Mouse (Mus musculus) limb, embryonic 13.5 days (tissue): Measurements from ENCODE around the gene Dlec1. TPM values are rescaled to one million over a fixed set of nuclear protein-coding genes. Genes with fewer than 3 reads are reported as not detected.

Source experiments
- ATAC-seq: fragments of 200-750 bp; cut with Nextera tagmentation; 2 replicates; pipeline ENCODE4 v1.8.0; 2017; ENCODE audit warnings: low read depth, moderate number of reproducible peaks, moderate TSS enrichment; ENCODE audit not compliant: low FRiP score
- H3K27ac ChIP-seq: fragments of 300-500 bp; sonication (generic); 2 replicates; pipeline ENCODE4 v1.5.1; 2015; ENCODE audit warnings: inconsistent platforms, mild to moderate bottlenecking, moderate library complexity
- H3K27me3 ChIP-seq: fragments of 300-500 bp; sonication (generic); 2 replicates; pipeline ENCODE4 v1.6.1; 2015; ENCODE audit warnings: mild to moderate bottlenecking, inconsistent platforms
- H3K36me3 ChIP-seq: fragments of 300-500 bp; sonication (generic); 2 replicates; pipeline ENCODE4 v1.6.1; 2015; ENCODE audit warnings: inconsistent platforms, mild to moderate bottlenecking, moderate library complexity
- H3K4me1 ChIP-seq: fragments of 300-500 bp; sonication (generic); 2 replicates; pipeline ENCODE4 v1.6.1; 2015; ENCODE audit warnings: inconsistent platforms
- H3K4me2 ChIP-seq: fragments of 300-500 bp; sonication (generic); replicated peaks from 2 replicates; pipeline ENCODE4 v1.6.1; 2015; ENCODE audit warnings: inconsistent platforms, mild to moderate bottlenecking, moderate library complexity
- H3K4me3 ChIP-seq: fragments of 300-500 bp; sonication (generic); 2 replicates; pipeline ENCODE4 v1.5.1; 2015; ENCODE audit warnings: moderate library complexity, mild to moderate bottlenecking, inconsistent platforms
- H3K9ac ChIP-seq: fragments of 300-500 bp; sonication (generic); 2 replicates; pipeline ENCODE4 v1.6.1; 2015; ENCODE audit warnings: mild to moderate bottlenecking, inconsistent platforms
- H3K9me3 ChIP-seq: fragments of 300-500 bp; sonication (generic); 2 replicates; pipeline ENCODE4 v1.6.1; 2016; ENCODE audit warnings: inconsistent platforms
- WGBS: fragments of 180-500 bp; shearing (Covaris S2); methylation state at CpG from one replicate; pipeline ENCODE4 v1.1.7; 2015; 5-methylcytosine and 5-hydroxymethylcytosine counted together
- polyA plus RNA-seq: library from polyadenylated mRNA; unstranded; fragments of >200 nt; fragmentation: Nextera tagmentation; extraction: Ambion mirVana; gene quantifications from 2 replicates; pipeline ENCODE4 v1.2.1, GENCODE M21; 2015

The Dlec1 gene
- polyA plus RNA-seq, 1 experiment from 2014 or later = 1.6 TPM

GRCm38 (mm10) chr9:119149601-119150000, 47.3 kb downstream of the Dlec1 start:
- Histone ChIP-seq H3K9ac (no peak overlapping the region), H3K27me3 (peaks cover 3% of the 10 kb centered on the region), H3K4me3 (no peak overlapping the region), H3K4me2 (no peak overlapping the region), H3K4me1 (no peaks in the 10 kb centered on the region), H3K36me3 (no peaks in the 10 kb centered on the region), H3K27ac (no peak overlapping the region), H3K9me3 (no peaks in the 10 kb centered on the region)
- WGBS = 19% methylated on average over 5 of the region's 5 CpGs
- no peak for ATAC-seq

- Histone ChIP-seq H3K27me3 (peaks cover 23% of the 10 kb centered on the region), H3K4me3 (no peak overlapping the region), H3K4me1 (no peaks in the 10 kb centered on the region), H3K27ac (no peak overlapping the region), H3K4me2 (no peak overlapping the region), H3K9me3 (no peaks in the 10 kb centered on the region), H3K36me3 (no peaks in the 10 kb centered on the region), H3K9ac (no peak overlapping the region)
- ATAC-seq = no peak
- WGBS = 63% methylated on average over 2 of the region's 2 CpGs
These were observed 49.5 kb downstream of the Dlec1 start for GRCm38 (mm10) chr9:119151751-119152150.

GRCm38 (mm10) chr9:119155416-119155815, 53.1 kb downstream of the Dlec1 start:
- H3K4me3 ChIP-seq = no peak overlapping the region
- 81% methylated on average over 8 of the region's 8 CpGs for WGBS
- no peak overlapping the region for H3K27ac ChIP-seq
- ATAC-seq = no peak
- H3K9me3 ChIP-seq = no peaks in the 10 kb centered on the region
- no peaks in the 10 kb centered on the region for H3K4me1 ChIP-seq
- no peak overlapping the region for H3K9ac ChIP-seq
- H3K27me3 ChIP-seq = peaks cover 37% of the 10 kb centered on the region
- no peak overlapping the region for H3K4me2 ChIP-seq
- H3K36me3 ChIP-seq = no peaks in the 10 kb centered on the region

- peak overlapping the region; percentile 45; the same call in 1 of the 2 replicates for H3K9ac ChIP-seq
- ATAC-seq = 0 out of 2 replicates have a peak, but pooled peaks have one; percentile 17
These were observed 53.5 kb downstream of the Dlec1 start for GRCm38 (mm10) chr9:119155826-119156225.

GRCm38 (mm10) chr9:119156278-119157201, 54.3 kb downstream of the Dlec1 start, which contains the start of gene Acaa1b:
TSS of gene Acaa1b (minus strand) at chr9:119157093.
- WGBS = 1% methylated on average over 65 of the region's 65 CpGs
- ATAC-seq = peak; percentile 88
- Histone ChIP-seq H3K36me3 (no peaks in the 10 kb centered on the region), H3K9me3 (no peaks in the 10 kb centered on the region), H3K27me3 (peaks cover 37% of the 10 kb centered on the region), H3K4me2 (peak within 1 kb of the TSS; percentile 73), H3K27ac (no peak within 1 kb of the TSS), H3K9ac (peak within 1 kb of the TSS; percentile 54), H3K4me1 (no peaks in the 10 kb centered on the region), H3K4me3 (peak within 1 kb of the TSS; percentile 56)

More at GRCm38 (mm10) chr9:119155826-119156225, 53.5 kb downstream of the Dlec1 start:
- H3K4me2 ChIP-seq = peak overlapping the region; percentile 73
- 53% methylated on average over 7 of the region's 7 CpGs for WGBS
- peak overlapping the region; percentile 56; the same call in 1 of the 2 replicates for H3K4me3 ChIP-seq
- no peaks in the 10 kb centered on the region for H3K9me3 ChIP-seq
- H3K36me3 ChIP-seq = no peaks in the 10 kb centered on the region
- peaks cover 37% of the 10 kb centered on the region for H3K27me3 ChIP-seq
- H3K27ac ChIP-seq = no peak overlapping the region
- H3K4me1 ChIP-seq = no peaks in the 10 kb centered on the region

- WGBS = 48% methylated on average over 4 of the region's 4 CpGs
- Histone ChIP-seq H3K9me3 (no peaks in the 10 kb centered on the region), H3K4me2 (no peak within 1 kb of the TSS), H3K36me3 (no peaks in the 10 kb centered on the region), H3K4me3 (no peak within 1 kb of the TSS), H3K4me1 (no peaks in the 10 kb centered on the region), H3K27me3 (peaks cover 37% of the 10 kb centered on the region), H3K27ac (no peak within 1 kb of the TSS), H3K9ac (no peak within 1 kb of the TSS)
- no peak for ATAC-seq
These were observed 56.6 kb downstream of the Dlec1 start, which contains the start of gene Gm47289 for GRCm38 (mm10) chr9:119158861-119159260. TSS of gene Gm47289 (plus strand) at chr9:119159161.

GRCm38 (mm10) chr9:119160689-119161088, 58.4 kb downstream of the Dlec1 start:
- Histone ChIP-seq H3K27ac (no peak overlapping the region), H3K4me2 (no peak overlapping the region), H3K9me3 (no peaks in the 10 kb centered on the region), H3K9ac (no peak overlapping the region), H3K27me3 (peaks cover 24% of the 10 kb centered on the region), H3K36me3 (no peaks in the 10 kb centered on the region), H3K4me1 (no peaks in the 10 kb centered on the region), H3K4me3 (no peak overlapping the region)
- 84% methylated on average over 3 of the region's 3 CpGs for WGBS
- no peak for ATAC-seq

GRCm38 (mm10) chr9:119164743-119165142, 62.5 kb downstream of the Dlec1 start:
- no peaks in the 10 kb centered on the region for H3K9me3 ChIP-seq
- no peak overlapping the region for H3K9ac ChIP-seq
- 85% methylated on average over 7 of the region's 7 CpGs for WGBS
- ATAC-seq = no peak
- H3K4me1 ChIP-seq = no peaks in the 10 kb centered on the region
- no peaks in the 10 kb centered on the region for H3K36me3 ChIP-seq
- no peaks in the 10 kb centered on the region for H3K27me3 ChIP-seq
- no peak overlapping the region for H3K4me2 ChIP-seq
- no peak overlapping the region for H3K27ac ChIP-seq
- H3K4me3 ChIP-seq = no peak overlapping the region

GRCm38 (mm10) chr9:119165548-119165947, 63.3 kb downstream of the Dlec1 start:
- H3K36me3 ChIP-seq = no peaks in the 10 kb centered on the region
- no peaks in the 10 kb centered on the region for H3K9me3 ChIP-seq
- no peak overlapping the region for H3K4me3 ChIP-seq
- no peak overlapping the region for H3K27ac ChIP-seq
- no peak overlapping the region for H3K9ac ChIP-seq
- WGBS = 93% methylated on average over 6 of the region's 6 CpGs
- no peaks in the 10 kb centered on the region for H3K27me3 ChIP-seq
- no peak overlapping the region for H3K4me2 ChIP-seq
- no peaks in the 10 kb centered on the region for H3K4me1 ChIP-seq
- no peak for ATAC-seq

- no peak for ATAC-seq
- 93% methylated on average over 2 of the region's 2 CpGs for WGBS
- H3K27ac ChIP-seq = no peak overlapping the region
These were observed 65.3 kb downstream of the Dlec1 start for GRCm38 (mm10) chr9:119167608-119168007.

GRCm38 (mm10) chr9:119179292-119179691, 77.0 kb downstream of the Dlec1 start:
- H3K27ac ChIP-seq = no peak overlapping the region
- 0 out of 2 replicates have a peak, but pooled peaks cover 6% of the 10 kb centered on the region for H3K4me1 ChIP-seq
- H3K9me3 ChIP-seq = no peaks in the 10 kb centered on the region
- no peak overlapping the region for H3K9ac ChIP-seq
- no peak for ATAC-seq
- no peak overlapping the region for H3K4me2 ChIP-seq
- WGBS = 87% methylated on average over 11 of the region's 11 CpGs
- H3K36me3 ChIP-seq = no peaks in the 10 kb centered on the region
- no peak overlapping the region for H3K4me3 ChIP-seq
- no peaks in the 10 kb centered on the region for H3K27me3 ChIP-seq

More at GRCm38 (mm10) chr9:119167608-119168007, 65.3 kb downstream of the Dlec1 start:
- Histone ChIP-seq H3K36me3 (no peaks in the 10 kb centered on the region), H3K4me1 (no peaks in the 10 kb centered on the region), H3K4me3 (no peak overlapping the region), H3K27me3 (no peaks in the 10 kb centered on the region), H3K9ac (no peak overlapping the region), H3K4me2 (no peak overlapping the region), H3K9me3 (no peaks in the 10 kb centered on the region)

GRCm38 (mm10) chr9:119181241-119181728, 79.0 kb downstream of the Dlec1 start:
- H3K4me3 ChIP-seq = no peak overlapping the region
- no peak overlapping the region for H3K27ac ChIP-seq
- H3K4me1 ChIP-seq = 0 out of 2 replicates have a peak, but pooled peaks cover 6% of the 10 kb centered on the region
- H3K36me3 ChIP-seq = no peaks in the 10 kb centered on the region
- 26% methylated on average over 3 of the region's 3 CpGs for WGBS
- H3K27me3 ChIP-seq = no peaks in the 10 kb centered on the region
- no peak overlapping the region for H3K4me2 ChIP-seq
- H3K9me3 ChIP-seq = no peaks in the 10 kb centered on the region
- H3K9ac ChIP-seq = no peak overlapping the region
- ATAC-seq = no peak
